Mouse (Mus musculus): Measurements from ENCODE around the gene Ndufa11. TPM values are rescaled to one million over a fixed set of nuclear protein-coding genes. Genes with fewer than 3 reads are reported as not detected.
A peak's percentile ranks its signal among the peaks of the same experiment; 100 is the strongest.

Ndufa11 gene
- polyA plus RNA-seq, 1 experiment, result 392 TPM

- TF ChIP-seq FLI1 (IDR thresholded peaks at IDR 0.05; ENCODE audit: low read length) (no peak), GATA1 (IDR thresholded peaks at IDR 0.05; ENCODE audit: borderline replicate concordance, low read length) (no peak)
- Histone ChIP-seq H3K27me3 (replicated peaks) (peaks cover 10% of the 10 kb centered on the region), H3K36me3 (replicated peaks; ENCODE audit: low read length) (peaks cover 34% of the 10 kb centered on the region), H3K4me3 (replicated peaks) (peak within 1 kb of the TSS; percentile 100), H3K9me3 (no peaks in the 10 kb centered on the region), H3K4me1 (peaks cover 52% of the 10 kb centered on the region)
Measured at GRCm38 (mm10) chr17:56764474-56765354, 47.1 kb downstream of the Ndufa11 start, which contains the start of gene Dus3l. Gene Dus3l, plus strand, starts transcription at chr17:56764757.

GRCm38 (mm10) chr17:56765431-56765830 is 47.9 kb downstream of the Ndufa11 start:
- Histone ChIP-seq H3K9me3 (no peaks in the 10 kb centered on the region), H3K4me1 (peaks cover 52% of the 10 kb centered on the region), H3K4me3 (replicated peaks) (peak overlapping the region; percentile 100), H3K27me3 (replicated peaks) (peaks cover 5% of the 10 kb centered on the region), H3K36me3 (replicated peaks; ENCODE audit: low read length) (peaks cover 41% of the 10 kb centered on the region)
- TF ChIP-seq FLI1 (IDR thresholded peaks at IDR 0.05; ENCODE audit: low read length), result no peak
- TF ChIP-seq GATA1 (IDR thresholded peaks at IDR 0.05; ENCODE audit: borderline replicate concordance, low read length), result no peak

- no peak overlapping the region for H3K4me3 ChIP-seq (replicated peaks)
- TF ChIP-seq FLI1 (IDR thresholded peaks at IDR 0.05; ENCODE audit: low read length), result no peak
- peaks cover 44% of the 10 kb centered on the region for H3K4me1 ChIP-seq
- no peaks in the 10 kb centered on the region for H3K27me3 ChIP-seq (replicated peaks)
- H3K36me3 ChIP-seq (replicated peaks; ENCODE audit: low read length), result peaks cover 53% of the 10 kb centered on the region
- no peaks in the 10 kb centered on the region for H3K9me3 ChIP-seq
Measured at GRCm38 (mm10) chr17:56766631-56767405, 49.3 kb downstream of the Ndufa11 start.

GRCm38 (mm10) chr17:56767531-56768135 is 50.1 kb downstream of the Ndufa11 start:
- Histone ChIP-seq H3K9me3 (no peaks in the 10 kb centered on the region), H3K4me1 (peaks cover 36% of the 10 kb centered on the region), H3K27me3 (replicated peaks) (no peaks in the 10 kb centered on the region), H3K36me3 (replicated peaks; ENCODE audit: low read length) (peaks cover 53% of the 10 kb centered on the region), H3K4me3 (replicated peaks) (no peak overlapping the region)
- TF ChIP-seq FLI1 (IDR thresholded peaks at IDR 0.05; ENCODE audit: low read length) (no peak), GATA1 (IDR thresholded peaks at IDR 0.05; ENCODE audit: borderline replicate concordance, low read length) (no peak)

- H3K4me1 ChIP-seq, result peaks cover 23% of the 10 kb centered on the region
- no peaks in the 10 kb centered on the region for H3K9me3 ChIP-seq
- H3K36me3 ChIP-seq (replicated peaks; ENCODE audit: low read length), result peaks cover 53% of the 10 kb centered on the region
- peaks cover 4% of the 10 kb centered on the region for H3K27me3 ChIP-seq (replicated peaks)
- H3K4me3 ChIP-seq (replicated peaks), result no peak overlapping the region
- TF ChIP-seq FLI1 (IDR thresholded peaks at IDR 0.05; ENCODE audit: low read length) (no peak), GATA1 (IDR thresholded peaks at IDR 0.05; ENCODE audit: borderline replicate concordance, low read length) (no peak)
Measured at GRCm38 (mm10) chr17:56768941-56769340, 51.4 kb downstream of the Ndufa11 start.

- TF ChIP-seq GATA1 (IDR thresholded peaks at IDR 0.05; ENCODE audit: borderline replicate concordance, low read length) (no peak), FLI1 (IDR thresholded peaks at IDR 0.05; ENCODE audit: low read length) (no peak)
- H3K4me1 ChIP-seq, result peaks cover 19% of the 10 kb centered on the region
- H3K4me3 ChIP-seq (replicated peaks), result no peak within 1 kb of the TSS
- H3K36me3 ChIP-seq (replicated peaks; ENCODE audit: low read length), result peaks cover 53% of the 10 kb centered on the region
- no peaks in the 10 kb centered on the region for H3K9me3 ChIP-seq
- H3K27me3 ChIP-seq (replicated peaks), result peaks cover 4% of the 10 kb centered on the region
Measured at GRCm38 (mm10) chr17:56769950-56770349, 52.4 kb downstream of the Ndufa11 start, which contains the start of gene Prr22. Gene Prr22, plus strand, starts transcription at chr17:56770250.

Other genes with a start within 250 kb of the Ndufa11 start
- 24.6 and 26.9 TPM in 2 replicates for gene Ptprs, start 241.3 kb upstream of the Ndufa11 start, polyA plus RNA-seq (2012; ENCODE audit: insufficient read depth, low replicate concordance)
- 0.22 TPM in 1 of 2 replicates, not detected in the other for gene Znrf4, start 205.3 kb upstream of the Ndufa11 start, polyA plus RNA-seq (2012; ENCODE audit: insufficient read depth, low replicate concordance)
- gene Gm20219, start 163.4 kb upstream of the Ndufa11 start, polyA plus RNA-seq (2012; ENCODE audit: insufficient read depth, low replicate concordance), result 2.6 and 23.3 TPM in 2 replicates
- 75.4 and 129 TPM in 2 replicates for gene Safb2, start 133.2 kb upstream of the Ndufa11 start, polyA plus RNA-seq (2012; ENCODE audit: insufficient read depth, low replicate concordance)
- 30.0 and 79.6 TPM in 2 replicates for gene Safb, start 132.9 kb upstream of the Ndufa11 start, polyA plus RNA-seq (2012; ENCODE audit: insufficient read depth, low replicate concordance)
- gene 2410015M20Rik, start 108.0 kb upstream of the Ndufa11 start, polyA plus RNA-seq (2012; ENCODE audit: insufficient read depth, low replicate concordance), result 90.4 and 344 TPM in 2 replicates
- gene Rpl36, start 104.4 kb upstream of the Ndufa11 start, polyA plus RNA-seq (2012; ENCODE audit: insufficient read depth, low replicate concordance), result 9,023 and 9,040 TPM in 2 replicates
- 35.4 and 50.4 TPM in 2 replicates for gene Lonp1, start 90.9 kb upstream of the Ndufa11 start, polyA plus RNA-seq (2012; ENCODE audit: insufficient read depth, low replicate concordance)
- not detected in 2 replicates for gene Catsperd, start 89.6 kb upstream of the Ndufa11 start, polyA plus RNA-seq (2012; ENCODE audit: insufficient read depth, low replicate concordance)
- 73.0 and 77.5 TPM in 2 replicates for gene Ranbp3, start 44.5 kb upstream of the Ndufa11 start, polyA plus RNA-seq (2012; ENCODE audit: insufficient read depth, low replicate concordance)
- gene Vmac, start 255 bp downstream of the Ndufa11 start, polyA plus RNA-seq (2012; ENCODE audit: insufficient read depth, low replicate concordance), result 7.9 and 14.9 TPM in 2 replicates
- gene Nrtn, start 39.8 kb downstream of the Ndufa11 start, polyA plus RNA-seq (2012; ENCODE audit: insufficient read depth, low replicate concordance), result 2.0 TPM in 1 of 2 replicates, not detected in the other
- gene Dus3l, start 47.0 kb downstream of the Ndufa11 start, polyA plus RNA-seq (2012; ENCODE audit: insufficient read depth, low replicate concordance), result 29.8 and 33.0 TPM in 2 replicates
- gene Prr22, start 52.5 kb downstream of the Ndufa11 start, polyA plus RNA-seq (2012; ENCODE audit: insufficient read depth, low replicate concordance), result 2.8 and 12.2 TPM in 2 replicates
- 0.51 and 1.4 TPM in 2 replicates for gene Rfx2, start 113.2 kb downstream of the Ndufa11 start, polyA plus RNA-seq (2012; ENCODE audit: insufficient read depth, low replicate concordance)
- not detected in 2 replicates for gene Acsbg2, start 156.7 kb downstream of the Ndufa11 start, polyA plus RNA-seq (2012; ENCODE audit: insufficient read depth, low replicate concordance)
- 0.36 TPM in 1 of 2 replicates, not detected in the other for gene 1700061G19Rik, start 157.7 kb downstream of the Ndufa11 start, polyA plus RNA-seq (2012; ENCODE audit: insufficient read depth, low replicate concordance)
- gene Mllt1, start 217.6 kb downstream of the Ndufa11 start, polyA plus RNA-seq (2012; ENCODE audit: insufficient read depth, low replicate concordance), result 43.2 and 95.7 TPM in 2 replicates